Mouse (Mus musculus) adipocyte (in vitro differentiated cells): ENCODE measurements around the gene Cnst.

Experiments
- DNase-seq: peaks from one replicate; pipeline ENCODE4 v3.0.0-alpha.2; 2016; ENCODE audit warnings: low spot score

Cnst gene

GRCm38 (mm10) chr1:179592972-179593371 lies 46.8 kb downstream of the Cnst start:
- no peak for DNase-seq

GRCm38 (mm10) chr1:179598386-179598785 lies 52.2 kb downstream of the Cnst start:
- DNase-seq: no peak

- DNase-seq: no peak
Measured at GRCm38 (mm10) chr1:179604526-179604925, 58.4 kb downstream of the Cnst start.

- no peak for DNase-seq
Measured at GRCm38 (mm10) chr1:179606004-179606723, 60.0 kb downstream of the Cnst start.

GRCm38 (mm10) chr1:179608521-179608920 lies 62.4 kb downstream of the Cnst start:
- peak; percentile 8 for DNase-seq

- DNase-seq: no peak
Measured at GRCm38 (mm10) chr1:179609724-179610505, 63.7 kb downstream of the Cnst start.

- no peak for DNase-seq
Measured at GRCm38 (mm10) chr1:179611182-179611581, 65.0 kb downstream of the Cnst start.

GRCm38 (mm10) chr1:179612418-179612817 lies 66.2 kb downstream of the Cnst start:
- no peak for DNase-seq

- no peak for DNase-seq
Measured at GRCm38 (mm10) chr1:179612986-179613505, 66.9 kb downstream of the Cnst start.

GRCm38 (mm10) chr1:179617426-179617825 lies 71.3 kb downstream of the Cnst start:
- no peak for DNase-seq

- no peak for DNase-seq
Measured at GRCm38 (mm10) chr1:179622665-179623064, 76.5 kb downstream of the Cnst start.

- DNase-seq: peak; percentile 17
Measured at GRCm38 (mm10) chr1:179623657-179624056, 77.5 kb downstream of the Cnst start.

GRCm38 (mm10) chr1:179624354-179624753 lies 78.2 kb downstream of the Cnst start:
- peak; percentile 71 for DNase-seq

- DNase-seq: no peak
Measured at GRCm38 (mm10) chr1:179627855-179628254, 81.7 kb downstream of the Cnst start.

- DNase-seq: no peak
Measured at GRCm38 (mm10) chr1:179628438-179629106, 82.4 kb downstream of the Cnst start.

- no peak for DNase-seq
Measured at GRCm38 (mm10) chr1:179629276-179629675, 83.1 kb downstream of the Cnst start.

- DNase-seq: no peak
Measured at GRCm38 (mm10) chr1:179632746-179633413, 86.7 kb downstream of the Cnst start.

GRCm38 (mm10) chr1:179633414-179633752 lies 87.2 kb downstream of the Cnst start:
- peak; percentile 28 for DNase-seq

- DNase-seq: no peak
Measured at GRCm38 (mm10) chr1:179634159-179634558, 88.0 kb downstream of the Cnst start.

- peak; percentile 54 for DNase-seq
Measured at GRCm38 (mm10) chr1:179642726-179643125, 96.6 kb downstream of the Cnst start.

GRCm38 (mm10) chr1:179644151-179644550 lies 98.0 kb downstream of the Cnst start:
- DNase-seq: no peak
